Comparison of ENCODE assay signal across 24 mouse cellular contexts in genomic region chr3:36401900-36402299, GRCm38 (mm10).
"Had no signal": no experiment of that assay in that cellular context is flagged by ENCODE, and none has a peak within 500 bp of the region (broad histone marks: within the 10 kb centered on the region; RNA-seq: fewer than 3 reads in every experiment).

No protein-coding gene starts in this region.

- H3K4me3 ChIP-seq: heart, adult 2 months; heart, embryonic 13.5 days; heart, embryonic 15.5 days; hindbrain, embryonic 13.5 days; hindbrain, embryonic 15.5 days; kidney, embryonic 15.5 days; left cerebral cortex, adult 2 months; limb, embryonic 13.5 days; limb, embryonic 15.5 days; liver, embryonic 12.5 days had no signal

- H3K9me3 ChIP-seq: heart, embryonic 13.5 days; heart, embryonic 15.5 days; hindbrain, embryonic 13.5 days; hindbrain, embryonic 15.5 days; kidney, embryonic 15.5 days; limb, embryonic 13.5 days; limb, embryonic 15.5 days; liver, embryonic 12.5 days had no signal

- H3K9ac ChIP-seq: heart, embryonic 13.5 days; heart, embryonic 15.5 days; hindbrain, embryonic 13.5 days; hindbrain, embryonic 15.5 days; kidney, embryonic 15.5 days; limb, embryonic 13.5 days; limb, embryonic 15.5 days; liver, embryonic 12.5 days; liver, embryonic 14.5 days had no signal

- H3K27ac ChIP-seq: heart, adult 2 months; heart, embryonic 13.5 days; heart, embryonic 15.5 days; hindbrain, embryonic 13.5 days; hindbrain, embryonic 15.5 days; hindbrain, postnatal 0 days; kidney, embryonic 15.5 days; kidney, postnatal 0 days; left cerebral cortex, adult 2 months; limb, embryonic 13.5 days; limb, embryonic 15.5 days; liver, embryonic 12.5 days; liver, embryonic 14.5 days had no signal

- DNase-seq: gastrocnemius, postnatal 14 days; gastrocnemius, postnatal 36 days; heart, adult 11 months; heart, adult 2 months; heart, postnatal 14 days; heart, postnatal 36 days; kidney, adult 11 months; kidney, adult 2 months; kidney, adult 9 months; kidney, postnatal 14 days; kidney, postnatal 36 days had no signal

- H3K27me3 ChIP-seq: heart, embryonic 13.5 days; heart, embryonic 15.5 days; hindbrain, embryonic 15.5 days; kidney, embryonic 15.5 days; limb, embryonic 13.5 days; limb, embryonic 15.5 days; liver, embryonic 12.5 days had no signal

- H3K4me2 ChIP-seq: heart, embryonic 11.5 days; heart, embryonic 13.5 days; heart, embryonic 15.5 days; hindbrain, embryonic 13.5 days; hindbrain, embryonic 15.5 days; kidney, embryonic 15.5 days; limb, embryonic 13.5 days; limb, embryonic 15.5 days; liver, embryonic 12.5 days had no signal

- H3K4me1 ChIP-seq: hindbrain, embryonic 13.5 days; kidney, embryonic 15.5 days; limb, embryonic 15.5 days; liver, embryonic 12.5 days had no signal

- H3K36me3 ChIP-seq: heart, embryonic 13.5 days; heart, embryonic 15.5 days; hindbrain, embryonic 13.5 days; hindbrain, embryonic 15.5 days; kidney, embryonic 15.5 days; limb, embryonic 13.5 days; limb, embryonic 15.5 days; liver, embryonic 12.5 days had no signal
